Mouse (Mus musculus): ENCODE measurements around the gene Tsc22d1.

Tsc22d1 gene

DNA sequence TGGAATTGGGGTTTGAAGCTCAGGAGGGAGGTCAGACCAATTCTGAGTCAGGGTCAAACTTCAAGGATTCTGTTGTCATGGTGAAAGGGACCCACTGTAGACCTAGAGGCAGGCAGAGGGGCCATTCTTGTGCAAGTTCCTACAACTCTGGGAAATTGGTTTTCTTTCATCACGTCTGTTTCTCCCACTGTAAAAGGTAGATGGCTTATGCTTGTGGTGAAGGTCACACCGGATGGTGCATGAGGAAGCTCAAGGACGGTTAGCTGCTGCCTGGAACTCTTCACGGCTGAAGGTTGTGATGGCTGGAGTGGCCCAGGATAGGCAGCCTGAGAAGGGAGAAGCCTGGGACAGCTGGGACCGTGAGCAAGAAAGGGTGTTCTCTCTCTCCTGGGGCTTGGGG is 103.5 kb downstream of the Tsc22d1 start:
- no peak for DNase-seq (ENCODE audit: low spot score)

DNA sequence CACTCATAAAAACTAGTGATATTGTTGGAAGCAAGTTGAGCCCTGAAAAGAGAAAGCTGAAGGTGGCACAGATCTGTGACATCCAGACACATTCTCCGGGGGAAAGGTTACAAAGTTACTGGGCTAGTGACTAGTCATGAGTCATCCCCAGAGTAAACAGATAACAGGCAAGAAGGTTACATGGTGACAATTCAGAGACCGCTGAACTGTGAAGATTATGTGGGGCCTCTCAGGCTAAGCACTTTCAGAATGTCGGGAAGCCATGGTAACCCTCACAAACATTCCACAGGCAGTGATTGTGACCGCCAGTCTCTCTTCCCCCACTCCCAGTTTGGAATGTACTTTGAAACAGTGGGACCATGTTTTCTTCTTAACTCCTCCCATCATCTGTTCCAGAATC is 105.8 kb downstream of the Tsc22d1 start:
- DNase-seq (ENCODE audit: low spot score): no peak

DNA sequence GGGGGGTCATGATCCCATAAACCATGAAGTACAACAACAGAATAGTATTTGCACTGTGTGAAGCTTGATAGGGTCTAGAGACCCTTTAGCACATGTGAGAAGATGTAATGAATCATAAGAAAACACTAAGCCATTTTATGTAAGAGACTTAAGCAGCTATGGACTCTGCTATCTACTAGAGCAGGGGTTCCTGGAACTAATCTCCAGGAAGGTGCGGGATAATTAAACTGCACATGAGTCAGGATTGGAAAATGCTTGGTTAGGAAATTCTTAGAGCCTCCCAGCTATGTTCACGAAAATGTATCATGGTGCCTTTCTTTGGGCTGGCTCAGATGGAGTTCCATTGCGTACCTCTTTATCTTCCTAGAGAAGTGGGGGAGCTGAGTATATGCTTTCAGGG is 106.5 kb downstream of the Tsc22d1 start:
- DNase-seq (ENCODE audit: low spot score): no peak

DNA sequence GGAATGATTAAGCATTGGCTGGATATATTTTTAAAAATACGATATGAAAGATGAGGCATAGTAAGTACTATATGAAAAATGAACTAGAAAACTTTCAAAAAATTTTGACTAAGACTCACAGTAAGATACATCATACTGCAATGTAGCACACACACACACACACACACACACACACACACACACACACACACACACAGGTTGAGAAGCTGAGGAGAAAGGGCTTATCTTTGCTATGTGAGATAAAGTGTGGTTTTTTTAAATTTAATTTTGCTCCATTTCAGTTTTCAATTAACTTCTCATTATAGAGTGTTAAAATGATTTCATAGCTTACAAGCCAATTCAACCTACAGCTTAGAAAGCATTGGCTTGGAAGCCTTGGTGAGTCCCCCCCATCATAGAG is 108.6 kb downstream of the Tsc22d1 start:
- no peak for DNase-seq (ENCODE audit: low spot score)

DNA sequence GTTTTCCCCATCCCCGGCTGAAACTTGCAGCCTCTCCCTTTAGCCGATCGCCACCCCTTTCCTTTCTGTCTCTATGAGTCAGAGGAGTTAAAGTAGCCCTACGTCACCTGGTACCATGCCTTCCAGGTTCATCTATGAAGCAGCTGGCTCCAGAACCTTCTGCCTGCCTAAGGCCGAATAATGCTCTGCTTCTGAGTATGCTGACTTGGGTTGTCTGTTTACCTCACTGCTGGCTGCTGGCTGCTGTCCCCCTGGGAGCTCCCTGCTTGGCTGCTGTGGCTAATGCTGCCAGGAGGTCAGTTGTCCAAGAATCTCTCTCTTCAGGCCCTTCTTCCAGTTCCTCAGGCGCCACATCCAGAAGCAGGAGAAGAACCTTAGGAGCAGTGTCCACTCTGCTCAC is 111.7 kb downstream of the Tsc22d1 start:
- no peak for DNase-seq (ENCODE audit: low spot score)

DNA sequence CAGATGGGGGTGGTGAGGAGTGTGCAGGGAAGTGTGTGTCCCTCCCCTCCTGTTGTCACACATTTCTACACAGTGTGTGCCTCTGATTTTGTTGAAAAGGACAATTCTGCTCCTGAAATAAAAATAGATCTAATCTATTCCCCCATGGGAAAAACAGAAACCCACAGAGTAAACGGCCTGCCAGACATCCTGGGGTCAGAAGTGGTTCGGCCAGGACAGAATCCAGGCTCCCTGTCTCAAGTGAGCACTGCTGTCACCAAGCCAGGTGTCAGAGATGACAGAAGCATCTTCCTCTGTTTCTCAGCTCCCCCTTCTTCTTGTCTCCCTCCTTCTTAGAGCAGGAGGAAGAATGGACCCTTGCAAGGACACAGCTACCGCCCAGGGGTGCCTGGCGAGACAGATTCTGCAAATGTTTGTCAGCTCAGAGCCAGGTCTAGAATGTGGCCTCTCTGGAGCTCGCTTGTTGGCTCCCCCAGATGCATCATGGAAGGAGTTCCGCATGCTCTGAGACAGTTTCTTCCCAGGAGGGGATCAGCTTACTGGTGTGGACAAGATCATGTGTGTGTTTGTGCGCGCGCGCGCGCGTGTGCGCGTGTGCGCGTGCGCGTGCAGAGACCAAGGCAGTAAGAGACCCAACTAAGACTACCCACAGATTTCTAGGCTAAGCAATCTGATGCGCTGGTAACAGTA is 112.4 kb downstream of the Tsc22d1 start:
- no peak for DNase-seq (ENCODE audit: low spot score)

DNA sequence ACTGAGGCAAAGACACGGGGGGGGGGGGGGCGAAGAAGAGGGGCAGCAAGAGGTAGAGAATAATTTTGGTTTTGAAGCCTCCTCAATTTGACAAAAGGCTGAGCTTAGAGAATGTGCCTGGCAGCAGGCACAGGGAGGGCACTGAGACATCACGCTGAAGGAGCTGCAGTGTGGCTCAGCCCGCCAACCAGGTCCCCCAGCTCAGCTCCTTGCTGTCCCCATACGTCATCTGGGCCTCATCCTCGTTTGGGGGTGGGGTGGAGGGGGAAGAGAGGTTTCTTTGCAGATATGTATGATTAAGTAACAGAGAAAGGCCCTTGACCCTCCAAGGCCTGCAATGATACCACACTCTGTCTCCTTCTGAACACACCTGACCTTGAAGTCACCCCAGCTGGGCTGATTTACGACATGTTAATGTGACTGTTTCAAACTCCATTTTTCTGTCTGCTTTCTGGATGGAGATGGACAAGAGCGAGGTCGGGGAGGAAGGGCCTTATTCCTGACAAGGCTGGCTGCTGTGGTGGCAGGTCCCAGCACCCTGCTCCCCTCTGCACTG is 113.1 kb downstream of the Tsc22d1 start:
- DNase-seq (ENCODE audit: low spot score): no peak

DNA sequence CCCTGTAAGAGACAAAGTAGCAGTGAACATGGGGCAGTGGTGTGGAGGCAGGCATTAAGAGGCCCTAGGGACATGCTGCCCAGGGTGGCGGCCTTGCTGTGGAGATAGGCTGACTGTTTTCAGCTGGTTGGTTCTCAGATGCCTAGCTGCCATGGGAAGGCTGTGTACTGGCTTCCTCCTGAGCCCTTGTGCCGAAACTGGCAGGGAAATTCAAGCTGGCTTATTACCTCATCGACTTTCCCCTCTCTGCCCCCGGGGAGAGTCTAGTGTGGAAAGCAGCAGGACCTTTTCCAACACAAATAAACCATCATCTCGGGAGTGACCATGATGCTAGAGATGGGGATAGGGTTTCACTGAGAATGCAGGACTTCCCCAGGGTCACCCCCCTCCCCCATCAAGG is 113.9 kb downstream of the Tsc22d1 start:
- DNase-seq (ENCODE audit: low spot score): no peak

DNA sequence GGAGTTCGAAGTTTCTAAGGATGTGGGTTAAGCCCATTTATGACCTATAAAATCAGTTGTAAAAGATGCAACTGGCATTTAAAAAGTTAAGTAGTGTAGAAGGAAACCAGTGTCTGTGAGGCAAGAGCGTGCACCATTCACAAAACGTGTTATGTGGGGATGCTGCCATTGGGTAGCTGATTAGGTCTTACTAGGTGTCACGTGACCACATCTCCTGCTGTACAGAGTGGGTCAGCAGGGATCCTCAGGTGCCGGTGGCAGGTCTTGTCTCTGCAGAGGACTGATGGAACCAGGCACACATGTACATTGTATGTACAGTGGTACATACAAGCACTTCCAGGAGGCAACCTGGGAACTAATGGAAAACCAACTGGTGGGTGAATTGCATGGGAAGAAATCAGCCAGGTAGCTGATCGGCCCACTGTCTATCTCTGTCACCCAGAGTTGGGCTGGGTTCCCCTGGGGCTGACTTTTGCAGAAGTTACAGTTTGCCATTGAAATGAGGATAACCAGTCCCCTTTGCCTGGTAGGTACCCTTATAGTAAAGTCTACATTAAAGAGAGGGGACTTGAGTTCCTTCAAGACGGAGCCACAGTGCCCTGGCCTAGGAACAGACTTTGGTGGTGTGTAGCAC is 116.4 kb downstream of the Tsc22d1 start:
- no peak for DNase-seq (ENCODE audit: low spot score)

DNA sequence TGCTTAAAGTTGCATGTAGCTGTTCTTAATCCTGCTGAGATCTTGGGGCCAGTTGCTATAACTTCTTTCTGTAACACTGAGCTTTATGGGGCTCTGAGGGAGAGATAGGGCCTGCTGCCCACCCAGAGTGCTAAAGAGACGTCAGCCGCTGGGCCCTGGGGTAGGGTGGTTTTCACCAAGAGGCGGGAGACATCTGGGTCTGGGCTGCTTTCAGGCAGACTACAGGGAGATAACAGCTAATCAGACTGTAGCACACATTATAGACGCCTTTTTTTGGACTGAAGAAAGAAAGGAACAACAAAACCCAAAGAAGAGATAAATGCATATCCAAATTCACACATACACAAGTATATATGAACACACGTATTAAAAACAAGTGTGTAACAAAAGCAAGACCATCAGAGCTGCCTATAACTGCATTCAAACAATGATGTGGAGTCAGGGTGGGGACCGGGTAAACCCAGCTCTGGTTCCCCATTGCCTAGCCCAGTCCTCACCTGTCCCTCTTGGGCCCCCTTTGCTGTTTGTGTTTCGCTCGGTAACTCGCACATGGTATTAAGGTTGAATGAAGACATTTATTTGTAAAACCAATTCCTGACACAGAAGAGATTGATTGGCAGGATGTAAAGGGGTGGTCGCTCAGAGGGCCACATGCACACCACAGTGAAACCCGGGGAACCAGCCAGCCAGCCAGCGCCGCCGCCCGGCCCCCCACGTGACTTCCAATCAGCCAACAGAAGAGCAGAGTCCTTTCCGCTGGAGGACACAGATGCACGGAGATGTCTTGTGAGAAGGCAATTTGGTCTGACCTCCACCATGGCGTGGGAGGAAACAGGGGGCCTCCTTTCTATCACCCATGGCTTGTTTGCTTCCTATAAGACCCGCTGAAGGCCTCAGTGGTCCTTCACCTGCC is 117.8 kb downstream of the Tsc22d1 start:
- DNase-seq (ENCODE audit: low spot score): peak; percentile 6

DNA sequence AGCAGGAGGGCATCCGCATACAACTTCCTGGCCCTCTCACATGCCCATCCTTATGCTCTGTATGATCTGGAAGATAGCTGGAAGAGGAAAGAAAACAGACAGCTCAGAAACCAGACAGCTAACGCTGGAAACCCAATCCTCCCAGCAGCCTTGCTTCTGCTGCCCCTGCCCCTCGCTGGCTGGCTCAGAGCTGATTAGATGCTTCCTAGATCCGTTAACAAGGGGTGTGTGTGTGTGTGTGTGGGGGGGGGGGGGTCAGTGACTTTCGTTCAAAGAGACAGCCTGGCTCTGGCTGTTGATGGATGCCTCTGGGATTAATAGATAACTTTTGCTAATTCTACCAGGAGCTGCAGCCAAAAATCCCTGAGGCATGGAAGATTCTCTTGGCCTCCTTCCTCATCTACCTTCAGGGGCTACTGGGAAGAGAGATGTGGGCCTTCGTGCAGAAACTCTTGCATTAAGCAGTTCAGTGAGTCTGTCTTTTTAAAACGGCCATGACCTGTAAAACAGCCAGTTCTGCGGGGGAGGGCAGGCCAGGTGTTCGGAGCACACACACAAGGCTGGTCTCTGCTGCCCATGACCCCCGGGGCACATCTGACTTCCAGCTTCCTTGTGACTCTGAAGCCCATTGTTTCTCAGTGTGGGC is 118.5 kb downstream of the Tsc22d1 start:
- no peak for DNase-seq (ENCODE audit: low spot score)

DNA sequence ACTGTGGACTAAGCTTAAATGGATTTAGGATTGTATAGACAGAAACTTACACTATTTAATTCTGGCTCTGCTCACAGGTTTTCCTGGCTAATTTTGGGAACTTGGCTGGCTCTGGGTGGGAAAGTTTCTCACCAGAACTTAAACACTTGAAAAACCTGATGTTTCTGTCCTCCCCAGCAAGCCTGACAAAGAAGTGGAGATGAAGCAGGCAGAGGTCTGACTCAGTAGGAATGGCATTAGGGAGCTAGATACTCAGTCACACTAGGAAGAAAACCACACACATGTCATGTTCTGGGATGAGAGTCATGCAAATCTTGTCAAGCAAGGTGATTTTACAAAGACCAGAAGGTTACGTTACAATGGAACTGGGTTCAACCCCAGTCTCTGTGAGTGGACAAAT is 120.3 kb downstream of the Tsc22d1 start:
- DNase-seq (ENCODE audit: low spot score): no peak

DNA sequence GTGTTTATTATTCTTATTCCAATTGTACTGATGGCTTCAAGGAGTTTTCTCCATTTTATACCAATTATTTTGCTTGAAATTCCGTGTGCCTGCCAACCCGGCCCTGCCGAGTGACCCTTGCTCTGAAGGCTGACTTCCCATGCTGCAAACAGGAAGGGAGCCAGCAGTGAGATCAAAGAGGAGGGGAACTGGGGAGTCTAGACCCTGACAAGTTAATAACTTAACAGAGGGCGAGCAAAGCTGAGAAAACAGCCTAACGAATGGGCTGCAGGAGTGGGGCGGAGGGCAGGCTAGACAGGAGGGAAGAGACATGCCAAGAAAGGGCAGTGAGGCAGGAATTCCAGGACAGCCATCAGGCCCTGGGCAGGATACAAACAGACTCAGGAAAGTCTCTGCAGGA is 122.2 kb downstream of the Tsc22d1 start:
- DNase-seq (ENCODE audit: low spot score): peak; percentile 40

DNA sequence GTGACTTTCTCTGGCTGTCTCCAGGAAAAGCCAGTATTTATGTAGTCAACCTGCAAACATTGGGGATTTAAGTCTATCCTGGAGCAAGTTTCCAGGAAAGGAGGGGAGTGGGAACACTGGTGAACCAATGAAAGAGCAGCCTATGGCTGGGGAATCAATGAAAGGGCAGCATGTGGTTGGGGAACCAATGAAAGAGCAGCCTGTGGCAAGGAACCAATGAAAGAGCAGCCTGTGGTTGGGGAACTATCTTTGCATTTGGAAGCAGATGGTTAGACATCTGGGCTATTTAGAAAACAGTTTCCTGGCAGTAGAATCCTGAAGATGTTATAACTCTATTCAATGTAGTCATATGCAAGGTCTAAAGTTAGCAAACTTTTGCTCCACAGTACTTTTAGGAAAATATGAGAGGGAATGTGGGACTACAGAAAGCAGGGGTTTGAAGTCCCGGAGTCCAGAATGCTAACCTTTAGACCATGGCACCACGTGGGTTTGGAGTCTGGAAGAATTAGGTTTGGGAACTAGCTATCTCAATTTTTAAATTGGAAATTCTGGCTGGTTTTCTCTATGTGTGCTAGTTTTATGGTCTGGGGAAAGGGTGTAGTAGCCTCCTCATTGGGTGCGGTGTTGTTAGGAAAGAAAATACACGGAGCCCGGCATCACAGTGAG is 125.4 kb downstream of the Tsc22d1 start:
- DNase-seq (ENCODE audit: low spot score): no peak

DNA sequence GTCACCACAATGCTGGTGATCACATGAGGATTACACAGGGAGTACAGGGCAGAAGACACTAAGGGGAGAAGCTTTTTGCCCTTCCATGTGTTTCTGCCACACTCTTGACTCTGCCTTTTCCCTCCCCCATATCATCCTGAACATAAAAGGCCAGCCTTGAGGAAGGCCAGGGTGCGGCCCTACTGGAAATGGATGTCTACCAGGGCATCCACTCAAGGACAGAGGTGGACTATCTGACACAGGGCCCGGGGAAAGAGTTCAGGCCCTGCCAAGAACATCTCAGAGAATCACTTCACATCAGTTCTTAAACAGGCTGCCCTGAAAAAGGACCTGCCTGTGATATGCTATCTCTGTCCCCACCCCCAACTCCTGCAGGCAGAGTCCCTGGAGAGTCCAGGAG is 126.6 kb downstream of the Tsc22d1 start:
- no peak for DNase-seq (ENCODE audit: low spot score)

DNA sequence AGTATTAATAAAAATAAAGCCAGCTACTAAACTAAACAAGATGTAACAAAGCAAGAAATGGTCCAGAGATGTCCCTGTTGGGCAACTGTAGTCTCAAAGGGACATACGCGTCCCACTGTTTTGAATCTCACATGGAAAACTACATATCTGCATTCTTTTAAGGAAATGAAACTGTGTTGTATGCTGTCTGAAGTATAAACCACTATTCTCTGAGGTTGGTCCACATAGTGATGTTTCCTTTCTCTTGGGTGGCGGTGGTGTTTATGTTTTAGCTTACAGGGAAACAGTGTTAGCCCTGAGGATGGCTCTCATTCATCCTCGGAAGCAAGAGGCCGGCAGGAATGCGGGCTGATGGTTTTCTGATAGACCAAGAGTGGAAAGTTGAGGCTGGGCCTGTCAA is 129.4 kb downstream of the Tsc22d1 start:
- DNase-seq (ENCODE audit: low spot score): no peak

DNA sequence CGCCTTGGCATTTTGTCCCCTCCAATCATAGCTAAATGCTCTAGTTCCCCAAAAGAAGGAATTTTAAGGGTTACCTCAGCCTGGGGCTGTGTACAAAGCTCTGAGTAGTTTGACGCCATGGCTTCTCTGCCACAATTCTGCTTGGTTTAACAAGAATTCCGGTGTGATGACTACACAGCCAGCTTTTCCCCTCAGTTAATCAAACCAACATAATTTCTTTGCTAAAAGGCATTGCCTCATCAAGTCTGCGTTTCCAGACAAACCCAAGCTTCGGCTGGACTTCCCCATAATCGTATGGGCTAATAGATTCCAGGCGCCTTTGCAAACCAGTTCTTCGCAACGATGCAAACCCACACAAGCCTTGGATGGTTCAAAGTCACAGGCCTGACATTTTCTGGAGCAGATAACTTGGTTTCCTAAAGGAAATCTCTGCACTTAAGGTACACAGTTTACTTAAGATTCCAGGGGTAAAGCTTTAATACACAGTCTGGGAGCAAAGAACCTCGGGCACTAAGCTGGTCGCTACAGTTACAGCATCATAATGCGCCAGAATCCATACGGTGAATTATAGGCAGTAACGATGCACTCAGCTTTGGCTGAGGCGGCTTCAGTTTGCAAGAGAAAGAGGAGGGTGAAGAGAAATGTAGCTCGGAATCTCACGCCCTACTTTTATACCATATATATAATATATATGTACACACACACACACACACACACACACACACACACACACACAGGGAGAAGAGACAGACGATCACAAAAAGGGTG is 140.7 kb downstream of the Tsc22d1 start:
- DNase-seq (ENCODE audit: low spot score): no peak

DNA sequence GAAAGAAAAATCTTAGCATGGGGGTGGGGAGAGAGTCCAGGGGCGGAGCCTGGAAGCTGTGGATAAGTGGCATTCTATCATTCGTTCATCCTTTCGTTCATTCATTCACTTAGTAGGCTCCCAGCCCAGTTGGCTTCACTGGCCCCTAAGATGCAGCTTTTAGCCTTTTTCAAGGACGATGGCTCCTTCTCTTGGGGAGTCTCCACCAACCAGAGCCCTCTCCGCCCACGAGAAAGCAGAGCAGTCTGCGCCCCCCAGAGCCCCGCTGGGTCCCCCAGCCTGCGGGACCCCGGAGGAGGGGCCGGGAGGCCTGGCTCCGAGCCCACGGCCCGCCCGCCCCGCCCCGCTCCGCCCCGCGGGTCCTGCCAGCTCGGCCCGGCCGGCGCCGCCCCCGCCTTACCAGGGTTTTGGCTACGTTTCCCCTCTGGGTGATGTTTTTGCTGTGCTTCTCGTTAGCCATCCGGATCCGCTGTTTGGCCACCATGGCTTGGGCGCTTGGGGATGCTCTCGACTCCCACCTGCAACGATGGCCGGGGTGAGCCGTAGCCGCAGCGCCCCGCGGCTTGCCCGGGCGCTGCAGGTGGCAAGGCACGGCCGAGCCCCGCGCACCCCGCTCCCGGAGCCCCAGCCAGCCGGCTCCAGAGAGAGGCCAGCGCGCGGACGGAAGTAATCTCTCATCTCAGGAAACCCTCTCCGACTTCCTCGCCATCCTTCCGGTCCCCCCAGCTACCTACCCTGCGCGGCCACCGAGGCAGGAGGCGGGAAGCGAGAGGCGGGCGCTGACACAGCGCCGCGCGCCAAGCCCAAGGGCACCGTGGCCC is 141.5 kb downstream of the Tsc22d1 start:
- peak; percentile 44 for DNase-seq (ENCODE audit: low spot score)

DNA sequence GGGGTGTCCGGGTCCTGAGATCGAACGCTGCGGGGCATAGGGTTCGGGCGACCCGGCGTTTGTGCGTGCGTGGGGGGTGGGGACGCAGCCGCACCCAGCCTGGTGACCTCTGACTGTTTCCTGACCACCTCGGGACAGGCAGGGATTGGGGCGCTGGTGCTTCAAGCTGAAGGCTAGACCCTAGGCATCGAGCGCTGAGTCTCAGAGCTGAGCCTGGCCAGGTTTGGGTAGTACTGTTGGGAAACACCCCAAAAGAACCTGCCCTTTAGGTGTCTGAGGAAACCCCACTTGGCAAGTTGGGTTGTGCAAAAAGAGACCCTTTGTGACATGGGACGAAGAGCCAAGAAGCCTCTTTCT is 142.1 kb downstream of the Tsc22d1 start, which contains the start of gene Serp2:
Gene Serp2 (minus strand): TSS at position 38 of the 357 bp plus-strand sequence.
- no peak for DNase-seq (ENCODE audit: low spot score)

Data from lung, postnatal 25 days (tissue).